Mouse (Mus musculus): ENCODE measurements around the gene Ube2q2.
A peak's percentile ranks its signal among the peaks of the same experiment; 100 is the strongest.
"Not testable (repeated sequence)": the region's sequence is repeated elsewhere in the genome, so short reads cannot be mapped to it uniquely, and the experiment has no call there.

Ube2q2 gene

DNA sequence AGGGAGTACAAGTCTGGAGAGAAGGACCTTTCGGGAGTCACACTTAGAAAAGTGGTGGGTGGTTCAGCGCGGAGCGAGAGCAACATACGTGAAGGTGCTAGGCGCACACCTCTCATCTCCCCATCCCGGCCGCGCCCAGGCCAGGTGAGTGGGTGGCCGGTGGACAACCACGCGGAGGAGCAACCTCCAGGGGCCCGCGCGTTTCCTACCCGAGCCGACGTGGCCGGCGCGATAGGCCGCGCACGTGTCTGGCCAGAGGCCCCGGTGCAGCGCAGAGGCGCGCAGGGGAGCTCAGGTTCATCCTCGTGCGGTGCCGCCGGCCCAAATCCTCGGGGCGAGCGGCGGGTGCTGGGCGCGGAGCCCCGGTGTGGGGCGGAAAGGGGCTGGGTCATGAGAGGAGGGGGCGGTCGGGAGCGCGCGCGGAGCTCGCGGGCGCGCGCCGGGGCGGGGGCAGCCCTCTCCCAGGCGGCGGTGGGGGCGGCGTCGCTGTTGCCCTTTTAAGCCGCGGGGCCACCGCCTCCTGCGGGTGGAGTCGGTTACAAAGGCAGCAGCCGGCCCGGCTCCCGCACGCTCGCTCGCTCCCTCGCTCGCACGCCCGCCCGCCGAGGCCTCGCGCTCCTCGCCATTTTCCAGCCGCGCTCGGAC lies at the start of gene Ube2q2:
TSS of gene Ube2q2 (plus strand) at position 1 of the 645 bp plus-strand sequence.
- peak; percentile 86 for DNase-seq (ENCODE audit: low spot score)

DNA sequence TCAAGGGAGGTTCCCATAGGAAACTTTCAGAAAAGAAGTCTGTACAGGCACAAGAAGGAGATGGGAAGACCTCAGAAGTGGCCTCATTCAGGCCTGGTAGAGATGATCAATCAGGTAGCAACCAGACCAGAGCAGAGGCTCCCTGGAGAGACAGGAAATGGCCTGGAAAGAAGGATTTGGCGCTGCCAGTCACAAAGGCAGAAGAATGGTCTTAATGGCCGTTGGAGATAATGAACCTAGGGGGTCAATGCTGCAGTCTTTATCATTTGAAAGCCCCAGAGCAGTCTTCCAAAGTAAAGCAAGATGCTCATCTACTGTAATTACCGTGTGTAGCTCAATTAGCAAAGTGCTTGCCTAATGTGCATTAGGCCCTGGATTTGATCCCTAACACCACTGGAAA lies 47.5 kb upstream of the Ube2q2 start:
- no peak for DNase-seq (ENCODE audit: low spot score)

DNA sequence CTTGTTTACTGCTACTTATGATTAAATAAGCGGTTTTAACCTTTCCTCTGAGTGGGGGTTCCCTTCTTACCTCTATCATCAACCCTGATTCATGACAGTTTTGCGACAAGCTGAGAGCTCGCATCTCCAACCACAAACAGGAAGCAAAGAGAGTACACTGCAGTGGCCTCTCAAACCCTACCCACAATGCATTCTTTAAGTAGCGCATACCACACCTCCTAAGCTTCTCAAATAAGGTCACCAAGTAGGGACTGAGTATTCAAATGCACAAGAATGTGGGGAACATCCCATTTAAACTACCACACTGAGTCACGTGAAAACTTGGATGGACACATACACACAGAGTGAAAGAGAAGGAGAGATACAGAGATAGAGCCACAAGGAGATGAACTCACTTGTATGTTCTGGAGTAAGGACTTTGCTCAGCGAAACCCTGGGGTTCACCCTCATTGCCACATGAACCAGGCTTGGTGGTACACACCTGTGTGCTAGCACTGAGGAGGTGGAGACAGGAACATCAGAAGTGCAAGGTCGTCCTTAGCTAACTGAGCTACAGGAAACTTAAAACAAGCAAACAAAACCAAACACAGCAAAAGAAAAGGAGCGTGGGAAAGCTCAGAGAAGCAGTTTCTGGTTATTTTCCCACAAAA lies 46.3 kb upstream of the Ube2q2 start:
- DNase-seq (ENCODE audit: low spot score) = no peak

- DNase-seq (ENCODE audit: low spot score) = no peak
Measured at GRCm38 (mm10) chr9:55102931-55103630, 45.6 kb upstream of the Ube2q2 start.

GRCm38 (mm10) chr9:55110059-55110834 lies 38.4 kb upstream of the Ube2q2 start:
- peak; percentile 98 for DNase-seq (ENCODE audit: low spot score)

DNA sequence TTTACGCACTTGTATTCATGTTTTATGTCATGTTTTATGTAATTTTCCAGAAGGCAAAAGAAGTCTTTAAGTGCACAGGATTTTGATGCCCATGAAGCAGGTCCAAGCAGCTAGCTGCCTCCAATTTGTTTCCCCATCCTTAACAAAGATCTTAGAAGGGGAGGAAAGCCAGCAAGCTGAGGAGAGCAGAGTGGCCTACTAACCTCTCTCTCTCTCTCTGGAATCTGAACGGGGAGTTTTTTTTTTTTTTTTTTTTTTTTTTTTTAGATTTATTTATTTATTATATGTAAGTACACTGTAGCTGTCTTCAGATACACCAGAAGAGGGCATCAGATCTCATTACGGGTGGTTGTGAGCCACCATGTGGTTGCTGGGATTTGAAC lies 37.8 kb upstream of the Ube2q2 start:
- not testable (repeated sequence) for DNase-seq (ENCODE audit: low spot score)

- DNase-seq (ENCODE audit: low spot score) = no peak
Measured at GRCm38 (mm10) chr9:55114752-55115151, 33.9 kb upstream of the Ube2q2 start.

- no peak for DNase-seq (ENCODE audit: low spot score)
Measured at GRCm38 (mm10) chr9:55117293-55118055, 31.2 kb upstream of the Ube2q2 start.

- DNase-seq (ENCODE audit: low spot score) = no peak
Measured at GRCm38 (mm10) chr9:55122586-55122985, 26.1 kb upstream of the Ube2q2 start.

- no peak for DNase-seq (ENCODE audit: low spot score)
Measured at GRCm38 (mm10) chr9:55125735-55126134, 22.9 kb upstream of the Ube2q2 start.

DNA sequence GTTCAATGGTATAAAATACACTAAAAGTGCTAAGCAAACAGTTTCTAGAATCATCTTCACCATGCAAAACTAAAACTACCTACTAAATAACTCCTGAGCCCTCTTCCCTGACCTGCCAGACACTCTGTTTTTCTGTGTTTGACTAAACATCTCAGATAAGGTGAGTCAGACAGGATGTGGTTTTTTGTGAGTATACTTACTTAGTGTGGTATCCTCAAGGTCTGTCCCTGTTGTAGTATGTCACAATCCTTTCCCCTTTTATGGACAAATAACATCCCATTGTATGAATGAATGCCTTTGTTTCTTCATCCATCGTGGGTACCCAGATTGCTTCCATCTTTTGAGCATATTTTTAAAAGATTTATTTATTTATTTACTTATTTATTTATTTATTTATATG lies 22.4 kb upstream of the Ube2q2 start:
- DNase-seq (ENCODE audit: low spot score) = no peak

DNA sequence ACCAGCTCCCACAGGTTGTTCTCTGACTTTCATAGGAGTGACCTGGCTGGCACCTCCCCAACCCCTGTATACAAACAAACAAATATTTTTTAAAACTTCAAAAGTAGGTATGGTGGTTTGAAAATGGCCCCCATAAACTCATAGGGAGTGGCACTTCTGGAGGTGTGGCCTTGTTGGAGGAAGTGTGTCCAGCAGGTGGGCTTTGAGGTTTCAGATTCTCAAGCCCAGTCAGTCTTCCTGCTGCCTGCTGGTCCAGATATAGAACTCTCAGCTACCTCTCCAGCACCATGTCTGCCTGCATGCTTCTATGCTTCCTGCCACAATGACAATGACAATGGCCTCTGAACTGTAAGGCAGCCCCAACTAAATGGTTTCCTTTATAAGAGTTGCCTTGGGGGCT lies 16.8 kb upstream of the Ube2q2 start:
- no peak for DNase-seq (ENCODE audit: low spot score)

DNA sequence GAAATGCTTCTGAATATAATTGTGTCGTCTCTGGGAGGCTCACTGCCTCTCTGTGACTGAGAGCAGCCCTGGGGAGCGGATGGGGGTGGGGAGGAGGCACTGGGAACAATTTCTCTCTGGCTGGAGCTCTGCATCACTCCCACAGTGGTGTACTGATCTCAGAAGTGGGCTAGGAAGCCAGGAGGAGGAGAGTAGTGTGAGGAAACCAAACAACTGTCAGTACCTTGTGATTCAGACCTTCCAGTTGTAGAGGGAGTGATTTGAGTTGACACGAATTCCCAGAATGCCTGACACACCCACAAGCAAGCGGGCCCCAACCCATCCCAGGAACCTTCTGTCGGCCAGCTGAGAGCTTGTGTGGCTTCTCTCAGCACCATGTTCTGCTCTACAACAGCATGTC lies 12.1 kb upstream of the Ube2q2 start:
- DNase-seq (ENCODE audit: low spot score) = no peak

DNA sequence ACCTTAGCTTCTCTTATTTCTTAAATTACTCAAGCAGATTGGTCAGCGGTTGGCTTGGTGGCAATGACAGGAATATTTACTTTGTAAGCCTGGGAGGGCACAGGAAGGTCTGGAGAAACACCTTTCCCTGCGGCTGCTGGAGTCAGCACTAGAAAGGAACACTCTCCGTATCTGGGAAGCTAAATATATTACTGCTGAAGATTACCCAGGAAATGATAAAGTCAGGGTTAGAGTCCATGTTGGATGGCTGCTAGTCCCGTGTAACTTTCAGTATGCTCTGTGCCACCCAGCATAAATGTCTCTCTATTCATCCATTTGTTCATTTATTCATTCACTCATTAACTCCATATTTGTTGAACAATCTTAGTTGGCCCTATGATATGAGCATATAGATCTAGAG lies 11.5 kb upstream of the Ube2q2 start:
- DNase-seq (ENCODE audit: low spot score) = no peak

DNA sequence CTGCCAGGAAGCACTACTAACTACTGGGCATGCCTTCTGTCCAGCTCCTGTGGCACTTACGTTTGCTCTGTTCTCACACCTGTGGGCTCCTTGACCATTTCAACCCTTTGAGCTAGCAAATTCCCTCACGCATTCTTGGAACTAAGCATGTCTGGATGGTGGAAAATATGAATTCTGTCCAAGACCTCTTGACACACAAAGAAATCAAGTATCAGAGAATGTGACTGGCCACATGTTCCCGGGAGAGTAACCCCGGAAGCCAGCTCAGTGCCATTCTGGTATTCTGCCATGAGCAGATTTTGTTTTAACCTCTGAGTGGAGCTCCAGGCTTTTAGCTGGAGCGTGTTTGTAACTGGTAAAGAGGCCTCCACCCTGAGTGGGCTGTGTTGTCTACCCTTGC lies 8.7 kb upstream of the Ube2q2 start:
- DNase-seq (ENCODE audit: low spot score) = no peak

DNA sequence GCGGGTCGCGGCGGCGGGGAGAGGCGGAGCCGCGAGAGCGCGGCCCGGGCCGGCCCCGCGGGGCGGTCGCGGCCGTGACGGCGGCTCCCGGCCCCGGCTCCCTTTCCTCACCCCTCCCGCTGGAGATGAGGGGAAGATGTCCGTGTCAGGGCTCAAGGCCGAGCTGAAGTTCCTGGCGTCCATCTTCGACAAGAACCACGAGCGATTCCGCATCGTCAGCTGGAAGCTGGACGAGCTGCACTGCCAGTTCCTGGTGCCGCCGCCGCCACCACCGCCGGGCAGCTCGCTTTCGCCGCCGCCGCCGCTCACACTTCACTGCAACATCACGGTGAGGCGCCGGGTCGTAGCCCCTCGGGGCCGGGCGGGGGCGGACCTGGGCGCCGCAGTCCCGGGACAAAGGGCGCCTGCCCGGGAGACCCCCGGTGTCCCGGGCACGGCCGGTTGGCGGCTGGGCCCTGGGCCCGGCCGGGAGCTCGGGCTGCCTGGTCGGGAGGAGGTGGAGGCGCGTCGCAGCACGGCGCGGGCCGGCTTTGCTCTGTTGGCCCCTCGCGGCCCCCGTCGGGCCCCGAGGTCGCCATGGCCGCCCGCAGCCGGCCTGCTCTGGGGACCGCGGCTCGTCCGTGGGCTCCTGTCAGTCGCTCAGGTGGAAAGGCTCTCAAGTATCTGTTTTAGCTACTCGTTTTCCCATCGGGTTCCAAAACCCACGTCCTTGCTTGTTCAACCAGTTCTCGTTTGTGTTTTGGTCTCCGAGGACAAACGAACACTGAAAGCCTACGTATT lies 1.0 kb downstream of the Ube2q2 start:
- DNase-seq (ENCODE audit: low spot score) = peak; percentile 70

DNA sequence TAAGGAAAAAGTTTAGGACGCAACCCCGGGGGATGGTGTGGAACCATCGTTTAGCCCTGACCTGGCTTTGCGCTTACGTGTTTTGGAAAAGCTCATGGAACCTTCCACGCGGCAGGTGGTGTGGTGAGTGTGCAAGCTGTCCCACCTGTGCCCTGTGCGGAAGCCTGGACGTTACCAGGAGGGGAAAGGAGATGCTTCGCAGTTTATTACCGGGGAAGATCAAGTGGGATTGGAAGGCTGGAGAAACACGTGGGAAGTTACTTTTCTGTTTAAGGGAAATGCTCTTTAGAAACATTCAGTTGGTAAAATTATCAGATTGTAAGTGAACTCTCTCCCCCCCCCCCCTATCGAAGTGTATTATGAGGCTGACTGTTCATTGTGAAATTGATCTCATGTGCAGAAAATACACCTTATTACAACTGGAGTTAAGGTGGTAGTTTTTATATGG lies 1.6 kb downstream of the Ube2q2 start:
- DNase-seq (ENCODE audit: low spot score) = peak; percentile 39

GRCm38 (mm10) chr9:55151096-55151495 lies 2.4 kb downstream of the Ube2q2 start:
- no peak for DNase-seq (ENCODE audit: low spot score)

DNA sequence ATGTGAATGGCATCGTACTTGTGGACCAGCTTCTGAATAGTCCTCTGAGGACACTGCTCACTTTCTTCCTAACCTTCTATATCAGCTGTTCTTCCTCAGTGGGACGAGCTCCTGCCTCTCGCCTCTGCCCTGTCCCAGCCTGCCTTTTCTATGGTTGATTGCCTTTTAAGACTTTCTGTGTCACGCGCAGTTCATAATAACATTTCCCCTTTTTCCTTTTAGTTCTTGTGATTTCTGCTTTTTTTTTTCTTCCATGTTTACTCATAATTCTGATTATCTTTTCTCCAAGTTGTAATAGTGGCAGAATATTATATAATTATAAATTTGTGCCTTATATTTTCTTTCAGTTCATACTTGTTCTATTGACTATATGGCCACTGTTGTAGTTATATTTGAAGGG lies 4.3 kb downstream of the Ube2q2 start:
- DNase-seq (ENCODE audit: low spot score) = no peak

DNA sequence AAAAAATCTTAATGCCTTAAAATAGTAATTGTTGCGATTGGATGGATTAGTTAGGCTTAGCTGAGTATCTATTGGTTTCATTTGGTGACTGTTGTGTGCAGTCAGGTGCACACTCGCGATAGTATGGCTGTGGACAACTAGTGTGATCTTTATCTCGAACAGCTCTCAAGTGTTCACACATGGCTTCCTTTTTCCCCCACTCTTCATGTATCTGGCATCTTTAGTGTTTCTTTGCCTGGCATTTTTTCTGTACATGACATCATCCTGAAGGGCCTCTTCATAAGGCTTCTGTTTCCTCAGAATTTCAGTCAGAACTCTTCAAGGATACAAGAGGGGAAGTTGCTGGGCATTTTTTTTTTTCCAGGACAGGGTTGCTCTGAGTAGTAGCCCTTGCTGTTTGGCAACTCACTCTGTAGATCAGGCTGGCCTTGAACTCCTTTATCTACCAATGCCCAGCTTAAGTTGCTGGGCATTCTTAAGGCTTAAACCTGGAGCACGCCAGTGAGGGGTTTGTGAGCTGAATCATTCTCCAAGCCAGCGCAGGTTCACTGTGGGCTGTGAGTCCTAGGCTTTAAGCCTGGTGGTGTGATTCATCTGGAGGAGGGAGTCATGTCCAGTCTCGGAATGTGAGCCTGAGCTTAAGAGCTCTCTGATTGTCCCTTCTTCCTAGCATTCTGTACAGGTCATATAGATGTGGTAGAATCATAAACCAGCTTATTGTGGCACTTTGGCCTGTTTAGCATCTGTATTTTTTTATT lies 22.2 kb downstream of the Ube2q2 start:
- DNase-seq (ENCODE audit: low spot score) = no peak

Data from embryo, embryonic 10.5 days (tissue).